Mouse (Mus musculus): ENCODE measurements around the gene Mis18a. TPM values are rescaled to one million over a fixed set of nuclear protein-coding genes. Genes with fewer than 3 reads are reported as not detected.

The Mis18a gene
- 29.0 and 36.3 TPM in 2 replicates for polyA plus RNA-seq (2012; rRNA removed)

DNA sequence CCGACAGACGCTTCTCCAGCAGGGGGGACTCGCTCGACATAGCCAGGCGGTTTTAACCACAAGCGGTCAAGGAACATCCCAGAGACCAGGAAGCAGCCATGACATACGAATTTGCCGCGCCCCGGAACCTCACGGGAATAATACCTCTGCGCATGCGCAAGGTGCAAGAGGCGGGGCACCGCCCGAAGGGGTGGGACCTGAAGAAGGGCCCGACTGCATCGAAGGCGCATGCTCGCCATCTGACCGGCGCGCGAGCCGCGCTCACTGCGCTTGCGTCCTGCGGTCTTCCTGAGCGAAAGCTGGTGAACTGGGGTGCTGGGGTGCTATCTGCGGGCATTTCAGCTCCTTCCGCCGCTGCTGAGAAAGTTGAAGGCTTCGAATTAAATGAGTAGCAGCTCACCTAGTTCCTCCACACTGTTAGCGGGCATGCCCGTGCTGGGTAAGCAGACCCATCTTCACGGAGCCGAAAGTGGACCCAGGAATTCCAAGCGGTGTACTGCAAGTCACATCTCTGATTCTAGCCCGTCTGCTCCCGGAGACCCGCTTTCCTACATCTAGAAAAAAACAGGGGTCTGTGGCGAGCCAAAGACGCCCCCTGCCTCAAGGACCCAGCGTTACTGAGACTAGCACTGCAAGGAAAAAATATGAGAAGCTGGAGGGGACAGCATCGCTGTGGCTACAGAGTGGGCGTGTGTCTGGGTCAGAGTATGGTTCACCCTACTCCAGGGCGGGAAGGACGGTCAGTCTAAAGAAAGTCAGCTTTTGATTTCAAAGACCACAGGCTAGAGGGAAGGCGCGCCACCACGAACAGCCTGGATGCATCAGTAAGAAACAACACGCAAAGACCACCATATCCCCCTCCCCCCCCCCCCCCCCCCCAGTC lies at the start of gene Mis18a:
Gene Mis18a, minus strand, starts transcription at position 172 of the 883 bp plus-strand sequence.

DNA sequence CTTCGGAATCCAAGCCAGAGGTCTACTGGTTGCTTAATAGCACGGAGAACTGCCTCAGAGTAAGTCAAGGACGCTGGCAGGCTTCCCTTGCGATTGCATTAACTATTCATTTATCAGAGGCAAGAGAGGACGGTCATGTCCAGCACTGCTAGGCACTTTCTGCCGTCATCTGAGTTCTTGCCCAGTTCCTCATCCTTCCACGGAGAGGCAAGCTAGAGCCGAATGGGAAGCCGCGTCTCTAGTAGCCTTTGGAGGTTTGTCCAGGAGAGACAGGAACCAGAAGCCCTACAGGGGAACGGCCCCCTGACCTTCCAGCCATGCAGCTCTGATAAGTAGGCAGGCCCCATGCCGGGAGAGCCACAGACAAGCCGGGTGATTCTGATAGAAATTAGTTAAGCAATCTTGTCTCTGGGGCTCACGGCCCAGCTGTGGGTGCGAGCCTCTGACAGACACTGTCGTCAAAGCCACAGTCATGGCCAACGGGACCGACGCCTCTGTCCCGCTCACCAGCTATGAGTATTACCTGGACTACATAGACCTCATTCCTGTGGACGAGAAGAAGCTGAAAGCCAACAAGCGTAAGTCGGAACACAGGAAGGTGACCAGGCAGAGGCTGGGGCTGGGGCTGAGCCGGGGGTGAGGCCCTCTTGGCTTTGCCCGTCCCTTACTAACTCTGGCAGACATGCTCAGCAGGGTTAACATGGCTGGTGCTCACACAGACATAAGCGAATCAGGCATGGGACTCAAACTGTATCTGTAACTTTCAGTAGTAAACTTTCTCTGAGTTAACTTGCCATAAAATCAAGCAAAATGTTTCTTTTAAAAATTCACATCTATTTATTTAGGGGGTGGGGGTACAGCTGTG lies 11.1 kb upstream of the Mis18a start, which contains the start of gene Mrap:
Gene Mrap, plus strand, starts transcription at position 116 of the 865 bp plus-strand sequence.

Other genes with a start within 250 kb of the Mis18a start
- 38.3 and 46.1 TPM in 2 replicates for gene Mrap, start 10.8 kb upstream of the Mis18a start, polyA plus RNA-seq (2012; rRNA removed)
- gene Urb1, start 83.0 kb upstream of the Mis18a start, polyA plus RNA-seq (2012; rRNA removed) = 2.5 and 3.5 TPM in 2 replicates
- 0.18 TPM in 2 replicates for gene Eva1c, start 99.3 kb upstream of the Mis18a start, polyA plus RNA-seq (2012; rRNA removed)
- gene Cfap298, start 207.7 kb upstream of the Mis18a start, polyA plus RNA-seq (2012; rRNA removed) = 12.5 and 13.5 TPM in 2 replicates